Mouse (Mus musculus) G1E (cell line): ENCODE data around the gene Hemgn.

Source experiments
- CTCF ChIP-seq: IDR thresholded peaks from 2 replicates; pipeline ENCODE4 v1.5.1; 2012; ENCODE audit warnings: low read depth, low read length, inconsistent platforms, mixed read lengths
- GATA1 ChIP-seq: IDR thresholded peaks from 2 replicates; pipeline ENCODE4 v1.6.1; 2012; ENCODE audit warnings: borderline replicate concordance, low read length, inconsistent platforms, mixed read lengths
- GATA2 ChIP-seq: IDR thresholded peaks from 2 replicates; pipeline ENCODE4 v1.6.1; 2012; ENCODE audit warnings: low read depth, low read length, inconsistent platforms, borderline replicate concordance
- POLR2AphosphoS5 ChIP-seq: IDR thresholded peaks from 2 replicates; pipeline ENCODE4 v1.6.1; 2012; ENCODE audit warnings: low read depth, low read length, inconsistent platforms; ENCODE audit not compliant: insufficient replicate concordance
- TAL1 ChIP-seq: conservative IDR thresholded peaks from 2 replicates; pipeline ENCODE4 v1.6.1; 2012; ENCODE audit warnings: low read depth, low read length, inconsistent platforms, mixed read lengths

GRCm38 (mm10) chr4:46347580-46348515 is 65.5 kb downstream of the Hemgn start:
- TF ChIP-seq POLR2AphosphoS5: no peak
- TF ChIP-seq CTCF: no peak
- TF ChIP-seq GATA1: no peak
- TF ChIP-seq TAL1: no peak
- no peak for TF ChIP-seq GATA2
